Mouse (Mus musculus) left cerebral cortex, postnatal 4 days (tissue): Measurements from ENCODE around the gene Edn1. TPM values are rescaled to one million over a fixed set of nuclear protein-coding genes. Genes with fewer than 3 reads are reported as not detected.

ENCODE experiments used
- DNase-seq: peaks from one replicate; pipeline ENCODE4 v3.0.0-alpha.2; 2022
- intact Hi-C: fragments of 180-260 bp; cut with DNase I; formaldehyde crosslinking; loops from one replicate; pipeline ENCODE4 v1.15.1; 2025
- total RNA-seq, 2 experiments: library from RNA; stranded (reverse); gene quantifications; 2 replicates each; pipeline ENCODE4 v1.2.3; 2021

Edn1 gene
- total RNA-seq, 2 experiments from 2014 or later = 1.4 to 1.9 TPM

DNA sequence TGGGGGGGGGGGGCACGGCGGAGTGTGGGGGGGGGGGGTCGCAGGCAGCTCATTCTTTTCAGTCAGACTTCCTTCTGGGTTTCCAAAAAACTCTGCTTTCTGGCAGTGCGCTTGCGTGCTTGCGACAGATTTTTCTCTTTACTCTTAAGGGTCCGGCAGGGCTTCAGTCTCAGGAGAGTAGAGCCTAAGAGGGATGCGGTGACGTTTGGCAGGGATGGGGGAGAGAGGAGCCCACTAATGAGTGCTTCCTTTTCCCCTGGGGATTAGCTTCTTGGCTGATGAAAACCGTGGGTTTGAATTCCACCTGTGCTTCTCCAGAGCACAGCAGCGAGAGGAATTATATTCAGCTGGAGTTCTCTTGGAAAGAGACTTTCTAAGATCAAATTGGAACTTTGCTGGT lies 8.5 kb downstream of the Edn1 start:
- intact Hi-C loops = loop anchor here (10.0 kb wide), 1 partner anchor 285 kb away; no protein-coding TSS in a partner anchor
- no peak for DNase-seq

DNA sequence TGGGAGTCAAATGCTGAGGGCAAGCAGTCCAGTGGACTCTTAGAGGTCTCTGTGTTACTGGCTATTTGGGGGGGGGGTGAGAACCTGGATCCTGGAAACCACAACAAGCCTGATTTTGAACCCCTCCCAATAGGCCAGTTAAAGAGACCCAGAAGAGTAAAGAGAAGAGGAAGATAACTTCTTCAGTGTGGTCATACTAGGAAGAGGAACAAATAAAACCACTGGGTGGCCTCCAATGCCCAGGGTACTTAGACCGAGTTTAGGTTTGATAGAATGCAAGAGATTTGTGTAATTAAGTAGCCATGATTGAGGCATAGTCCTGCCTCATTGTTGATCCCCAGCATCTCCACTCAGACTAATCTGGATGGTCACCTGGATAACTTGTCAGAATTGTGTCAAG lies 14.4 kb downstream of the Edn1 start:
- intact Hi-C loops = no loop called here
- DNase-seq = no peak

DNA sequence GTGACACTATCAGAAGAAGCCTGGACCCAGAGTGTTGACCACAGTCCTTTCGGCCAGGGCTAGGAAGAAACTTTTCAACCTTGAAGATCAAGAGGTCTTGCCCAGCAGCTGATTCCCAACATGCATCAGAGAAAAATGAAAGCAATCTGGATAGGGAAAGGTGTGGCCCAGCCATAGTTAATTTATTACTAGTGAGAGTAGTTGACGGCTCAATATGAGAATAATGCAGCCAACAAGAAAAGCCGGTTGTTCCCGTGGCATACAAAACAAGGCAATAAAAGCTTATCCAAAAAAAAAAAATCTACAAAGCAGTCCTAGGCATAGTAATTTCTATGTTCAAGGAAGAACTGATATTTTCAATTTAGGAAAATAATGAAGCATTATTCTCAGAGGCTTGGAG lies 16.5 kb downstream of the Edn1 start:
- intact Hi-C loops = no loop called here
- DNase-seq = no peak

DNA sequence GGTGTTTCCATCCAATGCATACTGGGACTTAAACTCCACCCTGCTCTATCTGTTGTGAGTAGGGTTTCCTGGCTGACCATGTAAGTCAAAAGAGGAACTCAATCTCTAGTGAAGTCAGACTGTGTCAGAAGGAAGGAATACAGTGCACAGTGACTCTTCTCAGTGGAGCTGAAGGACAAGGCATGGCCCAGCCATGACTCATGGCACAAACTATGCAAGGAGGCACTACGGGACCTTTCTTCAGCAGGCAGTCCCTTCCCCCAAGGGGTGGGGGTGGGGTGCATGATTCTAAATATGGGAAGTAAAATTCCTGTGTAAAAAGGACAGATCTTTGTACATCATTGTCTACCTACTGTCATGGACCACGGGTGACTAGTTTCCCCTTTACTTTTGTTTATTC lies 27.3 kb downstream of the Edn1 start:
- intact Hi-C loops = no loop called here
- no peak for DNase-seq

DNA sequence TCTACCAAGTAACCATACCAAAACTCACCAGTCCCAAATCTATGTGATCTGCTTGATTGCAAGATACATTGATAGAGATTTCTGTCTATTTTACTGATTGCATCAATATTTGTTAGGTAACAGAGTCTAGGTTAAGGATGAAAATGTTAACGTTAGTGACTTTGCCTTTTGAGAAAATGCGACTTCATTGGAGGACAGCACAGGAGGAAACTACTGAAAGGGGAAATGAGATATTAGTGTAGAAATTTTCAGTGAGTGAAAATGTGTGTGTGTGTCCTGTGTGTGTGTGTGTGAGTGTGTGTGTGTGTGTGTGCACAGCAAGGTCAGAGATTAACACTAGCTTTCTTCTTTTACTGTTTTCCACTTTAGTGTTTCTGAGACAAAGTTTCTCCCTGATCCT lies 29.8 kb downstream of the Edn1 start:
- intact Hi-C loops = no loop called here
- no peak for DNase-seq

DNA sequence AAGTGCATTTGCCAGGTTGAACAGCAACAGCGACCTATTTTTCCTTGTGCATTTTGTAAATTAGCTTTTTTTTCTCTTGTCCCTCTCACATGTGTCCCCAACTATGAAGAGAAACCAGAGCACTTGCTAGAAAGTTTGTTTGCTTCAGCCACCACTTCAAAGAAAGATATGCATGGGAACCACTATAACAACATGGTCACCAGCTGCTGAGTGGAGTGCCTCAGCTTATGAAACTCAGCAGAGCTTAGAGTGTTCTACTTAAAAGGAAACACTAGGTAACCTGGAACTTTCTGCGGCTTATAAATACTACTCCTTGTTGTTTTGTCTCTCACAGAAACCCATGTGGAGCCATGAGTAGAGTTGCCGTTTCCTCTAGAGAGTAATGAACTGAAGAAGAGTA lies 33.7 kb downstream of the Edn1 start:
- intact Hi-C loops = no loop called here
- no peak for DNase-seq

DNA sequence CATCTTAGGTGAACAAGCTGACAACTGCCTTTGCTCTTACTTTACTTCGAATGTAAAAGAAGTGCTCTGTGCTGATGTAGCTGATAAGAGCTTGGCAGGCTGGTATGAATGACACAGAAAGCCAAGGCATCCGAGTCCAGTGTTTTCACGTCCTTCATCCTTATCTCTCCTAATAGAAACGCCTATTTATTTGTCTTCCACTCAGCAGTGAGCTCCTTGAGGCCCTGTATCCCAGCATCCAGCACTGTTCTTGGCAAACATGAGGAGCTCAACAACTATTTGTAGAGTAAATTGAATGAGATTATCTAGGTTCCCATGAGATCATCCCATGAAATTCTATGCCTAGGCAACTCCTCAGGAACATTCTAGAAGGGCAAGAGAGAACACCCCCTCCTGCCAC lies 35.1 kb downstream of the Edn1 start:
- no peak for DNase-seq
- intact Hi-C loops = no loop called here

DNA sequence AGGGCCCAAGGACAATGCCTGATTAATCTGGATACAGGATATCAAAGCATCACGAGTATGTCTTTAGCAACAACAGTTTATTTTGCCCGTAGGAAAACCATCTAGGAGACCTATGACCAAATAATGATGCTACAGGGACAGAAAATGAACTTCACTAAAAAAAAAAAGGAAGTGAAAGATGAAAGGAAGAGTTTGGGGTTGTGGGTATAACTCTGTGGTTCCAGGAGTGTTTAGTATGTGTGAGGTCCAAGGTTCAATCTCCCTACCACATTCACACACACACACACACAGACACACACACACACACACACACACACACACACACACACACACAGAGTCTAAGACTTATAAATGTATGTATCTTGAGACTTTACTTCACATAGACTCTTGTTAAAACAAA lies 35.8 kb downstream of the Edn1 start:
- intact Hi-C loops = no loop called here
- no peak for DNase-seq

DNA sequence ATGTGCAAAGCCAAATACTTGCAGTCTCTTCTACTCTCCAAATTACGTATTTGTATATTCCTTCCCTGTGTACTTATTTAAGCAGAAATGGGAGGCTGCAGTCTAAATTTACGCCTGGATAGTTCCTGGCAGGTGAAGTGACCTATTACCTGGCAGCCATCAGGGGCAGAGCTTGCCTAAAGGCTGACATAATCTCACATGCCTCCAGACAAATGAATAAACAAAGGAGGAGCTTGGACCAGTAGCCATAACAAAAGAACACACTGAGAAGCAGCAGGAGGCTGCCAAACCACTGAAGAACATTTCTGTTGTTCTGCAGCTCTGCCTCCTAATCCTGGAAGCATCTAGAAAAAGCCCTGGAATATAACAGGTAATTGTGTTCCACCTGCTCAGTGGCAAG lies 38.2 kb downstream of the Edn1 start:
- DNase-seq = no peak
- intact Hi-C loops = no loop called here

DNA sequence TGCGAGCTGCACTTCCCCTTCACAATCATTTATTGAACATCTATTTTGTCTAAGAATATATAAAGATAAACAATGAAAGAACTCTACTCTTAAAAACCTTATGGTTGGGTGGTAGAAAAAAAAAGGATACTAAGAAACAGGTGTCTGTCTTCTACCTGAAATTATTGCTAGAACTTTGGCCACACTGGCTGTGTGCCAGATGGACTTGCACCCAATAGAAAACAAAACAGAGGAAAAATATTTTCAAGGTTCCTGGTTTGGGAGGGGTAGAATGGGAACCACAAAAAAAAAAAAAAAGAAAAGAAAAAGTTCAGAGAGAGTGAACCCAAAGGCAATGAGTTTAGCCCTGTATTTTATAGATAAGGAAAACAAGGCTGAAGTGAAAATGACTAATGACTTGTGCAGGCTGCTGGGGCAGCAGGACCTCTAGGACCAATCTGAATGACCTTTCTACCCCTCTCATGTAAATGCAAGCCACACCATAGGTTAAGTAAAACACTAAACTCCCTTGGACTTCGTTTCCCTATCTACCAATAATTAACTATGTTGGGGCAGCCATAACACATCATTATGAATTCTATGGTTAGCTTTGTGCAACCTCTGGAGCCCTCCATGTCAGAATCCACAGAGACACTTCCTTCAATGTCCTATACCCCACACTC lies 40.7 kb downstream of the Edn1 start:
- intact Hi-C loops = no loop called here
- DNase-seq = no peak

DNA sequence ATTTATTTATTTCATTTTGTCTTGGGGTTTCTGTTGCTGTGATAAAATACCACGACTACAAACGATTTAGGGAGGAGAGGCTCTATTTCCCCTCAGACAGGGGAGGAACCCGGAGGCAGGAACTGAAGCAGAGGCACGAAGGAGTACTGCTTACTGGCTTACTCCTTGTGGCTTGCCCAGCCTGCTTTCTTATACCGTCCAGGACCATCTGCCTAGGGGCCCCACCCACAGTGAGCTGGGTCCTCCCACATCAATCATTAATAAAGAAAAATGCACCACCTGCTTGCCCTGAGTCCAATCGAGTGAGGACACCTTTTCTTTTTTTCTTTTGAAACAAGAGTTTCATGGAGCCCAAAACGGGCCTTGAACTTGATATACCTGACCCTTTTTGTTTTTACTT lies 44.2 kb downstream of the Edn1 start:
- no peak for DNase-seq
- intact Hi-C loops = no loop called here

DNA sequence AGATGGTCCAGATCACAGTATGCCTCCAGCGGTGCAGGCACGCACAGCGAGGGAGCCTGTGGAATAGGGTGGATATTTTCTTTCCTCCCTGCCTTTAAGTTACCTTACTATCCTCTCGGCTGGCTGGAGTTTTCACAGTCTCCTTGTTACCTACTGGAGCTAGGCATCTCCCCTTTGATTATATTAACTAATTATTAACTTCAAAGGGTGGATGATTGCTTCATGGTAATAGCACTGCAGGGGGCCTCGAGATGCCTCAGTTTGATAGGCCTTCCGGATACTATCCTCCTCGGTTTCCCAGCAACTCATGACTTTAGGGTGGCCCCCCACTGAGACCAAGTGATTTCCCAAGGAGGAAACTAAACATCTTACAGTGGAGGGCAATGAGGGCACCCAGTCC lies 45.1 kb downstream of the Edn1 start:
- intact Hi-C loops = no loop called here
- no peak for DNase-seq

DNA sequence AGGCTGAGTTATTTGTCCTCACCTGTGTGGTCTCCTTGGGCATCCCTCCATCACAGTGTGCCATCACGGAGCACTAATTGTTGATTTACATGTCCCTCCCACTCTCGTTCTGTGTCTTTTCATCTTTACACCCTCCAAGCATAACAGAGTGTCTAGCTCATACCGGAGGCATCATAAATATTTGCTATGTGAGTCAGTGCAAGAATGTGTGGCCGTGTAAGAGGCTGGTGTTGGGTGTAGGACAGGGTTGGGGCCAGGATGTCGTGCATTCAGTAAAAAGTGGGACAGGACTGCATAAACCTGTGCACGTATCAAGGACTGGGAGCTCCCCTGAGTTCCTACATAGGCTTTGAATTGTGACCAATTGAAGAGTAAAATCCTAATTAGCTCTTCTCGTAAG lies 50.4 kb downstream of the Edn1 start:
- DNase-seq = no peak
- intact Hi-C loops = no loop called here

Other genes starting within 250 kb of the Edn1 start
- 10 to 100 TPM; 84.3 to 84.9 TPM for gene Hivep1, start 249.5 kb upstream of the Edn1 start, total RNA-seq